8 mouse cellular contexts compared by ENCODE assay signal in genomic region chr2:90866524-90866923, GRCm38 (mm10). TPM values are rescaled to one million over a fixed set of nuclear protein-coding genes. Genes with fewer than 3 reads are reported as not detected.
DNase-seq lines count a peak whose midpoint lies in the region; ATAC-seq lines count a peak whose summit lies in the region.

No protein-coding gene starts in this region.

- WGBS in forebrain, embryonic 10.5 days: 37% methylated on average over 3 of the region's 3 CpGs
- WGBS in heart, embryonic 15.5 days: 18% methylated on average over 3 of the region's 3 CpGs
- WGBS in liver, embryonic 12.5 days (ENCODE audit: insufficient replicate concordance): 29% methylated on average over 3 of the region's 3 CpGs
- 51% methylated on average over 3 of the region's 3 CpGs for WGBS in neural tube, embryonic 11.5 days
- WGBS in stomach, embryonic 15.5 days: 18% methylated on average over 3 of the region's 3 CpGs

- H3K27ac ChIP-seq in forebrain, embryonic 10.5 days: no peak overlapping the region
- no peak overlapping the region for H3K27ac ChIP-seq in heart, embryonic 15.5 days
- H3K27ac ChIP-seq in liver, embryonic 12.5 days: peak overlapping the region; percentile 65; the same call in 1 of the 2 replicates
- H3K27ac ChIP-seq in neural tube, embryonic 11.5 days (ENCODE audit: low read depth, low read length): no peak overlapping the region
- no peak overlapping the region for H3K27ac ChIP-seq in stomach, embryonic 15.5 days

- peak; percentile 77 for ATAC-seq in CD4-positive, CD25-positive, alpha-beta regulatory T cell, adult 4 months
- ATAC-seq in heart, embryonic 15.5 days (replicated peaks; ENCODE audit: insufficient number of reproducible peaks, insufficient read depth, low FRiP score, low read depth): peak; percentile 73
- ATAC-seq in liver, embryonic 12.5 days: peak; percentile 57
- ATAC-seq in neural tube, embryonic 11.5 days (ENCODE audit: insufficient read depth, low FRiP score, low TSS enrichment): peak; percentile 87
- peak; percentile 80; the same call in 1 of the 2 replicates for ATAC-seq in stomach, embryonic 15.5 days (ENCODE audit: insufficient read depth, low FRiP score, low read depth)

- no peak overlapping the region for H3K9ac ChIP-seq in heart, embryonic 15.5 days
- no peak overlapping the region for H3K9ac ChIP-seq in liver, embryonic 12.5 days
- H3K9ac ChIP-seq in neural tube, embryonic 11.5 days (ENCODE audit: low read length): no peak overlapping the region
- H3K9ac ChIP-seq in stomach, embryonic 15.5 days: no peak overlapping the region

- no peaks in the 10 kb centered on the region for H3K9me3 ChIP-seq in forebrain, embryonic 10.5 days
- H3K9me3 ChIP-seq in heart, embryonic 15.5 days (replicated peaks): no peaks in the 10 kb centered on the region
- no peaks in the 10 kb centered on the region for H3K9me3 ChIP-seq in liver, embryonic 12.5 days (replicated peaks)
- H3K9me3 ChIP-seq in neural tube, embryonic 11.5 days (ENCODE audit: control insufficient read depth, low read length): no peaks in the 10 kb centered on the region
- no peaks in the 10 kb centered on the region for H3K9me3 ChIP-seq in stomach, embryonic 15.5 days

- no peaks in the 10 kb centered on the region for H3K27me3 ChIP-seq in forebrain, embryonic 10.5 days (ENCODE audit: poor library complexity, severe bottlenecking)
- H3K27me3 ChIP-seq in heart, embryonic 15.5 days: no peaks in the 10 kb centered on the region
- no peaks in the 10 kb centered on the region for H3K27me3 ChIP-seq in liver, embryonic 12.5 days (replicated peaks)
- no peaks in the 10 kb centered on the region for H3K27me3 ChIP-seq in neural tube, embryonic 11.5 days (ENCODE audit: control insufficient read depth, insufficient read depth, low read length)
- no peaks in the 10 kb centered on the region for H3K27me3 ChIP-seq in stomach, embryonic 15.5 days (replicated peaks)

- peaks cover 72% of the 10 kb centered on the region for H3K36me3 ChIP-seq in forebrain, embryonic 10.5 days (replicated peaks)
- H3K36me3 ChIP-seq in heart, embryonic 15.5 days: peaks cover 48% of the 10 kb centered on the region
- peaks cover 65% of the 10 kb centered on the region for H3K36me3 ChIP-seq in liver, embryonic 12.5 days
- H3K36me3 ChIP-seq in neural tube, embryonic 11.5 days (ENCODE audit: control insufficient read depth, insufficient read depth, low read length): no peaks in the 10 kb centered on the region
- peaks cover 21% of the 10 kb centered on the region for H3K36me3 ChIP-seq in stomach, embryonic 15.5 days

- peak; percentile 73 for DNase-seq in c-Kit-positive CD71-negative TER-119-negative erythroid progenitor cells, embryonic 14.5 days (ENCODE audit: low read depth)
- peak; percentile 77 for DNase-seq in forebrain, embryonic 10.5 days (ENCODE audit: extremely low spot score, low spot score)
- peak; percentile 87 for DNase-seq in kidney, postnatal 14 days
- peak; percentile 82 for DNase-seq in neural tube, embryonic 11.5 days (ENCODE audit: low spot score)

- peaks cover 11% of the 10 kb centered on the region; the same call in 1 of the 2 replicates for H3K4me1 ChIP-seq in forebrain, embryonic 10.5 days
- H3K4me1 ChIP-seq in heart, embryonic 15.5 days (replicated peaks): peaks cover 26% of the 10 kb centered on the region
- H3K4me1 ChIP-seq in liver, embryonic 12.5 days: peaks cover 50% of the 10 kb centered on the region
- no peaks in the 10 kb centered on the region for H3K4me1 ChIP-seq in neural tube, embryonic 11.5 days (ENCODE audit: control insufficient read depth, insufficient read depth, low read length)
- peaks cover 4% of the 10 kb centered on the region; the same call in 1 of the 2 replicates for H3K4me1 ChIP-seq in stomach, embryonic 15.5 days

- no peak overlapping the region for H3K4me2 ChIP-seq in heart, embryonic 15.5 days
- H3K4me2 ChIP-seq in liver, embryonic 12.5 days: no peak overlapping the region
- H3K4me2 ChIP-seq in neural tube, embryonic 11.5 days (ENCODE audit: low read depth): no peak overlapping the region
- H3K4me2 ChIP-seq in stomach, embryonic 15.5 days: no peak overlapping the region

- H3K4me3 ChIP-seq in forebrain, embryonic 10.5 days: no peak overlapping the region
- H3K4me3 ChIP-seq in heart, embryonic 15.5 days: no peak overlapping the region
- no peak overlapping the region for H3K4me3 ChIP-seq in liver, embryonic 12.5 days
- no peak overlapping the region for H3K4me3 ChIP-seq in neural tube, embryonic 11.5 days (ENCODE audit: low read depth, low read length)
- H3K4me3 ChIP-seq in stomach, embryonic 15.5 days (replicated peaks): no peak overlapping the region

RNA-seq across cellular contexts. Expression of gene C1qtnf4, which starts 19.1 kb away (rescaled TPM):
- under 1 TPM; 0.82 to 0.83 TPM for polyA plus RNA-seq in CD4-positive, CD25-positive, alpha-beta regulatory T cell, adult 4 months (2017; shearing (Covaris generic))
- polyA plus RNA-seq in forebrain, embryonic 10.5 days (2016; fragmentation: Nextera tagmentation; extraction: Ambion mirVana): 3.1 and 3.4 TPM in 2 replicates
- 11.4 and 14.5 TPM in 2 replicates for polyA plus RNA-seq in heart, embryonic 15.5 days (2015; fragmentation: Nextera tagmentation; extraction: Ambion mirVana)
- polyA plus RNA-seq in liver, embryonic 12.5 days (2016; fragmentation: Nextera tagmentation; extraction: Ambion mirVana): 6.6 and 7.3 TPM in 2 replicates
- 20.6 and 22.5 TPM in 2 replicates for polyA plus RNA-seq in neural tube, embryonic 11.5 days (2014; fragmentation: Nextera tagmentation; extraction: Ambion mirVana)
- 10.3 and 13.5 TPM in 2 replicates for polyA plus RNA-seq in stomach, embryonic 15.5 days (2015; fragmentation: Nextera tagmentation; extraction: Ambion mirVana)

RNA-seq across cellular contexts. Expression of gene Mtch2, which starts 19.6 kb away (rescaled TPM):
- polyA plus RNA-seq in CD4-positive, CD25-positive, alpha-beta regulatory T cell, adult 4 months (2017; shearing (Covaris generic)): 100 to 1,000 TPM; 101 to 104 TPM
- polyA plus RNA-seq in forebrain, embryonic 10.5 days (2016; fragmentation: Nextera tagmentation; extraction: Ambion mirVana): 245 and 249 TPM in 2 replicates
- 231 and 234 TPM in 2 replicates for polyA plus RNA-seq in heart, embryonic 15.5 days (2015; fragmentation: Nextera tagmentation; extraction: Ambion mirVana)
- 142 and 146 TPM in 2 replicates for polyA plus RNA-seq in liver, embryonic 12.5 days (2016; fragmentation: Nextera tagmentation; extraction: Ambion mirVana)
- 288 and 291 TPM in 2 replicates for polyA plus RNA-seq in neural tube, embryonic 11.5 days (2014; fragmentation: Nextera tagmentation; extraction: Ambion mirVana)
- polyA plus RNA-seq in stomach, embryonic 15.5 days (2015; fragmentation: Nextera tagmentation; extraction: Ambion mirVana): 232 and 237 TPM in 2 replicates

RNA-seq across cellular contexts. Expression of gene Kbtbd4, which starts 38.0 kb away (rescaled TPM):
- 10 to 100 TPM; 40.3 to 50.4 TPM for polyA plus RNA-seq in CD4-positive, CD25-positive, alpha-beta regulatory T cell, adult 4 months (2017; shearing (Covaris generic))
- 59.1 and 61.4 TPM in 2 replicates for polyA plus RNA-seq in forebrain, embryonic 10.5 days (2016; fragmentation: Nextera tagmentation; extraction: Ambion mirVana)
- 22.5 and 29.2 TPM in 2 replicates for polyA plus RNA-seq in heart, embryonic 15.5 days (2015; fragmentation: Nextera tagmentation; extraction: Ambion mirVana)
- polyA plus RNA-seq in liver, embryonic 12.5 days (2016; fragmentation: Nextera tagmentation; extraction: Ambion mirVana): 22.6 and 26.0 TPM in 2 replicates
- 48.2 and 49.5 TPM in 2 replicates for polyA plus RNA-seq in neural tube, embryonic 11.5 days (2014; fragmentation: Nextera tagmentation; extraction: Ambion mirVana)
- 27.4 and 29.3 TPM in 2 replicates for polyA plus RNA-seq in stomach, embryonic 15.5 days (2015; fragmentation: Nextera tagmentation; extraction: Ambion mirVana)

RNA-seq across cellular contexts. Expression of gene Ndufs3, which starts 38.1 kb away (rescaled TPM):
- 100 to 1,000 TPM; 103 to 127 TPM for polyA plus RNA-seq in CD4-positive, CD25-positive, alpha-beta regulatory T cell, adult 4 months (2017; shearing (Covaris generic))
- polyA plus RNA-seq in forebrain, embryonic 10.5 days (2016; fragmentation: Nextera tagmentation; extraction: Ambion mirVana): 201 and 203 TPM in 2 replicates
- polyA plus RNA-seq in heart, embryonic 15.5 days (2015; fragmentation: Nextera tagmentation; extraction: Ambion mirVana): 355 and 388 TPM in 2 replicates
- polyA plus RNA-seq in liver, embryonic 12.5 days (2016; fragmentation: Nextera tagmentation; extraction: Ambion mirVana): 171 and 177 TPM in 2 replicates
- polyA plus RNA-seq in neural tube, embryonic 11.5 days (2014; fragmentation: Nextera tagmentation; extraction: Ambion mirVana): 187 and 191 TPM in 2 replicates
- 211 and 241 TPM in 2 replicates for polyA plus RNA-seq in stomach, embryonic 15.5 days (2015; fragmentation: Nextera tagmentation; extraction: Ambion mirVana)
